Mouse (Mus musculus) testis, postnatal 14 days (tissue): Measurements from ENCODE around the gene Sult2a3.
"Not testable (repeated sequence)": the region's sequence is repeated elsewhere in the genome, so short reads cannot be mapped to it uniquely, and the experiment has no call there.

Experiments
- DNase-seq: peaks from one replicate; pipeline ENCODE4 v3.0.0; 2021; ENCODE audit warnings: low spot score

The Sult2a3 gene

GRCm38 (mm10) chr7:14122944-14123343 is at the start of gene Sult2a3:
TSS of gene Sult2a3 (minus strand) at chr7:14123044.
- no peak for DNase-seq

GRCm38 (mm10) chr7:14120436-14120835 is 2.4 kb downstream of the Sult2a3 start:
- no peak for DNase-seq

- not testable (repeated sequence) for DNase-seq
Observed at GRCm38 (mm10) chr7:14119865-14120264, 3.0 kb downstream of the Sult2a3 start.

- DNase-seq: no peak
Observed at GRCm38 (mm10) chr7:14116761-14117160, 6.1 kb downstream of the Sult2a3 start.

- not testable (repeated sequence) for DNase-seq
Observed at GRCm38 (mm10) chr7:14114471-14114870, 8.4 kb downstream of the Sult2a3 start.

- DNase-seq: not testable (repeated sequence)
Observed at GRCm38 (mm10) chr7:14047821-14048220, 75.0 kb downstream of the Sult2a3 start.

GRCm38 (mm10) chr7:14030831-14031230 is 92.0 kb downstream of the Sult2a3 start:
- DNase-seq: not testable (repeated sequence)
